Mouse (Mus musculus): Measurements from ENCODE around the gene Prkg1. TPM values are rescaled to one million over a fixed set of nuclear protein-coding genes. Genes with fewer than 3 reads are reported as not detected.

Prkg1 gene
- total and polyA plus RNA-seq, 3 experiments, result not detected

GRCm38 (mm10) chr19:31703991-31704390 lies 60.8 kb downstream of the Prkg1 start:
- Histone ChIP-seq H3K4me1 (ENCODE audit: control insufficient read depth in 1 of 2, insufficient read depth in 2 of 2, low read length in 2 of 2) (no peaks in the 10 kb centered on the region), H3K4me3 (ENCODE audit: control insufficient read depth in 1 of 2, insufficient read depth in 1 of 2, low read depth in 2 of 2, low read length in 2 of 2) (no peak overlapping the region), H3K27me3 (ENCODE audit: control insufficient read depth in 1 of 2, insufficient read depth in 2 of 2, low read length in 2 of 2) (no peaks in the 10 kb centered on the region), H3K36me3 (ENCODE audit: control insufficient read depth in 1 of 2, insufficient read depth in 2 of 2, low read length in 2 of 2) (no peaks in the 10 kb centered on the region), H3K79me2 (ENCODE audit: control insufficient read depth, insufficient read depth, low read length, poor library complexity) (no peaks in the 10 kb centered on the region), H3K27ac (ENCODE audit: control insufficient read depth, low read depth, low read length) (no peak overlapping the region), H3K9ac (ENCODE audit: control insufficient read depth, low read depth, low read length, poor library complexity, severe bottlenecking) (no peak overlapping the region), H3K9me3 (replicated peaks; ENCODE audit: insufficient read depth, low read length) (no peaks in the 10 kb centered on the region)
- peak; percentile 14 for DNase-seq (ENCODE audit: low read depth, low spot score)
- peak; percentile 43 for TF ChIP-seq SMC3 (IDR thresholded peaks at IDR 0.05; ENCODE audit: low read depth, low read length)
- TF ChIP-seq RAD21 (IDR thresholded peaks at IDR 0.05; ENCODE audit: low read depth, low read length), result peak; percentile 14
- TF ChIP-seq MXI1 (IDR thresholded peaks at IDR 0.05; ENCODE audit: low read depth, low read length), result no peak
- TF ChIP-seq CTCF (IDR thresholded peaks at IDR 0.05 in 2 of 3, conservative IDR thresholded peaks at IDR 0.05 in 1 of 3; ENCODE audit: control insufficient read depth in 1 of 3, insufficient read depth in 1 of 3, low read depth in 2 of 3, low read length in 3 of 3, poor library complexity in 1 of 3, severe bottlenecking in 1 of 3), result peak; percentile 20 to 38 (median 26); a peak in 4 of 6 replicates
- TF ChIP-seq GABPA (IDR thresholded peaks at IDR 0.05; ENCODE audit: low read depth, low read length), result no peak
- TF ChIP-seq TCF12 (IDR thresholded peaks at IDR 0.05; ENCODE audit: low read depth, low read length), result no peak

- Histone ChIP-seq H3K79me2 (ENCODE audit: control insufficient read depth, insufficient read depth, low read length, poor library complexity) (no peaks in the 10 kb centered on the region), H3K27me3 (ENCODE audit: control insufficient read depth in 1 of 2, insufficient read depth in 2 of 2, low read length in 2 of 2) (no peaks in the 10 kb centered on the region), H3K27ac (ENCODE audit: control insufficient read depth, low read depth, low read length) (no peak overlapping the region), H3K4me1 (ENCODE audit: control insufficient read depth in 1 of 2, insufficient read depth in 2 of 2, low read length in 2 of 2) (no peaks in the 10 kb centered on the region), H3K4me3 (ENCODE audit: control insufficient read depth in 1 of 2, insufficient read depth in 1 of 2, low read depth in 2 of 2, low read length in 2 of 2) (no peak overlapping the region), H3K9ac (ENCODE audit: control insufficient read depth, low read depth, low read length, poor library complexity, severe bottlenecking) (no peak overlapping the region), H3K9me3 (replicated peaks; ENCODE audit: insufficient read depth, low read length) (no peaks in the 10 kb centered on the region), H3K36me3 (ENCODE audit: control insufficient read depth in 1 of 2, insufficient read depth in 2 of 2, low read length in 2 of 2) (no peaks in the 10 kb centered on the region)
- DNase-seq (ENCODE audit: low read depth, low spot score), result no peak
- TF ChIP-seq KAT2A (conservative IDR thresholded peaks at IDR 0.05; ENCODE audit: low read depth, low read length), result no peak
- no peak for TF ChIP-seq USF1 (IDR thresholded peaks at IDR 0.05; ENCODE audit: low read depth, low read length)
- no peak for TF ChIP-seq UBTF (IDR thresholded peaks at IDR 0.05; ENCODE audit: borderline replicate concordance, insufficient read depth, low read depth, low read length)
- TF ChIP-seq ETS1 (IDR thresholded peaks at IDR 0.05; ENCODE audit: low read depth, low read length), result no peak
- no peak for TF ChIP-seq HCFC1 (IDR thresholded peaks at IDR 0.05; ENCODE audit: low read depth, low read length)
- no peak for TF ChIP-seq ELF1 (IDR thresholded peaks at IDR 0.05; ENCODE audit: low read depth, low read length)
- no peak for TF ChIP-seq E2F4 (IDR thresholded peaks at IDR 0.05; ENCODE audit: borderline replicate concordance, low read depth, low read length)
- TF ChIP-seq RCOR1 (IDR thresholded peaks at IDR 0.05; ENCODE audit: low read depth, low read length), result no peak
- no peak for TF ChIP-seq TCF12 (IDR thresholded peaks at IDR 0.05; ENCODE audit: low read depth, low read length)
- no peak for TF ChIP-seq ZC3H11A (IDR thresholded peaks at IDR 0.05; ENCODE audit: low read depth, low read length)
- no peak for TF ChIP-seq GATA1 (IDR thresholded peaks at IDR 0.05; ENCODE audit: low read depth, low read length)
- TF ChIP-seq MAX (IDR thresholded peaks at IDR 0.05; ENCODE audit: low read length), result no peak
- no peak for TF ChIP-seq ZNF384 (IDR thresholded peaks at IDR 0.05; ENCODE audit: low read depth, low read length)
- no peak for TF ChIP-seq NELFE (IDR thresholded peaks at IDR 0.05; ENCODE audit: low read depth, low read length)
- no peak for TF ChIP-seq ZKSCAN1 (IDR thresholded peaks at IDR 0.05; ENCODE audit: low read depth, low read length)
- no peak for TF ChIP-seq POLR2A (IDR thresholded peaks at IDR 0.05; ENCODE audit: control insufficient read depth in 1 of 2, insufficient read depth in 1 of 2, low read depth in 1 of 2, low read length in 2 of 2, poor library complexity in 1 of 2)
- TF ChIP-seq TBP (IDR thresholded peaks at IDR 0.05; ENCODE audit: low read depth, low read length), result no peak
- TF ChIP-seq USF2 (IDR thresholded peaks at IDR 0.05; ENCODE audit: borderline replicate concordance in 1 of 2, insufficient read depth in 1 of 2, low read depth in 1 of 2, low read length in 2 of 2), result no peak
- TF ChIP-seq ZMIZ1 (IDR thresholded peaks at IDR 0.05; ENCODE audit: low read depth, low read length), result no peak
- TF ChIP-seq MYC (IDR thresholded peaks at IDR 0.05; ENCODE audit: low read depth, low read length), result no peak
Observed at GRCm38 (mm10) chr19:31698916-31699315, 65.9 kb downstream of the Prkg1 start.

Data from MEL (cell line).